Mouse (Mus musculus): Measurements from ENCODE around the gene Serpinb1a.

DNA sequence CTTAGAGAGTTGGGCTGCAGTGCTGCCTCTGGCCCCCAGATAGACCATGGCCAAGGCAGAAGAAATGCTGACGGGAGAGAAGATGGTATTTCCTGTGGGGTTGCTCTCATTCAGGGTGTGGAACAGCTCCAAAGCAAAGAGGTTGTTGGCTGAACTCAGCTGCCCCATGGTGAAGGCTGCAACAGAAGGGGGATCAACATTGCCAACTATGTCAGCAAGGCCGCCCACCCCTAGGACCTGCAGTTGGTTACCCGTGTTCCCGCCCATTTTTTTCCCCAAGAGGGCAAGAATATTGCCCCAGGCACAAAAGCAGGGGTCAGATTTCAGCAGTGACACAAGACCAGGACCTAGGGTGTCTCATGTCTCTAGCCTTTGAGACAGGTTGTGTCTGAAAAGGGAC is 45.9 kb upstream of the Serpinb1a start:
- TF ChIP-seq POLR2A (IDR thresholded peaks at IDR 0.05; ENCODE audit: extremely low read depth, insufficient read depth, low read length) (no peak), CTCF (IDR thresholded peaks at IDR 0.05; ENCODE audit: low read depth, low read length) (no peak)
